Mouse (Mus musculus) layer of hippocampus, postnatal 14 days (tissue): ENCODE results near the gene Rbmxl2. TPM values are rescaled to one million over a fixed set of nuclear protein-coding genes. Genes with fewer than 3 reads are reported as not detected.

Experiments used
- DNase-seq, 2 experiments: peaks; one replicate each; pipeline ENCODE4 v3.0.0; 2021 to 2022; ENCODE audit warnings: low spot score in 2 of 2, mixed read lengths in 1 of 2
- long read RNA-seq, 2 experiments: library from polyadenylated mRNA; stranded (forward); transcript quantifications; one replicate each; pipeline ENCODE4 v2.0.0; 2021
- total RNA-seq, 2 experiments: library from RNA; stranded (reverse); gene quantifications; 2 replicates each; pipeline ENCODE4 v1.2.3; 2021

Rbmxl2 gene
- not detected for total RNA-seq
- long read RNA-seq, experiment 1 = 0 reads
- long read RNA-seq, experiment 2 = 0 reads

DNA sequence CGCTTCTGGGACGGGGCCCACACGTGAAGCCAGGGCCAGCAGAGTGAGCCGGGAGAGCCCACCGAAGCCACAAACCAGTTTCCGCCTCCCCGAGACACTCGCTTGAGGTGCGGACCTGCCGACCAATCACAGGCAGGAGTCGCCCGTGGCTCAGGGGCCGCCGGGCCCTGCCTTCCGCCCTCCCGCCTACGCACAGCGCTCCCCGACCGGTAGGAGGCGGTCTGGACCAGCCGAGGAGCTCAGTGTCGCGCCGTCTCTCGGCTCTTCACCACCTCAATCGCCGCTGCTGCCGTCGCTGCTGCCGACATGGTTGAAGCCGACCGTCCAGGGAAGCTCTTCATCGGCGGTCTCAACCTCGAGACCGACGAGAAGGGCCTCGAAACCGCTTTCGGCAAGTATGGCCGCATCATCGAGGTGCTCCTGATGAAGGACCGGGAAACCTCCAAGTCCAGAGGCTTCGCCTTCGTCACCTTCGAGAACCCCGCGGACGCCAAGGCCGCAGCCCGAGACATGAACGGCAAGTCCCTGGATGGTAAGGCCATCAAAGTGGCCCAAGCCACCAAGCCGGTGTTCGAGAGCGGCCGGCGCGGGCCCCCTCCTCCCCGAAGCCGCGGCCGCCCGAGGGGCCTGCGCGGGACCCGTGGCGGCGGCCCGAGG, at the start of gene Rbmxl2:
Rbmxl2 (plus strand) TSS at position 242 of the 657 bp plus-strand sequence.
- no peak for DNase-seq

DNA sequence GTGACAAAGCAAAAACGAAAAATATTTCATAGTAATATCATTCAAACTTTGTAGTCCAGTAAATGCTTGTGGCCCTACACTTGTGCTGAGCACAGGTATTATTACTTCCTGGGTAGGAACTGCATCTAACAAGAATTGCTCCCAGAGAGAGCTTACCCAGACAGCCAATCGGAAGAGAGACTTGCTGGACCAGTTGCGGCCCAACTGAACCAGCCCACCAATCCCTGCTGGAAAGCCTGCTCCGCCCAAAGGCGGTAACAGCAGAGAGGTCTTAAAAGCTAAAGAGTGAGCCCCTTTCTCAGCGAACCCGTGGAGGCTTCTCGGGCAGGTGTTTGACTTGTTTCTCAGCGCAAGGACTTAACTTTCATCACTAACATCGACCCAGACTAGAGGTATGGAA, 42.6 kb upstream of the Rbmxl2 start, which contains the start of gene Nlrp14:
Nlrp14 (plus strand) TSS at position 301 of the 400 bp plus-strand sequence.
- no peak for DNase-seq

GRCm38 (mm10) chr7:107180406-107180805, 28.8 kb upstream of the Rbmxl2 start:
- DNase-seq = no peak

- DNase-seq = no peak
Measured at GRCm38 (mm10) chr7:107201817-107202216, 7.4 kb upstream of the Rbmxl2 start.

- no peak for DNase-seq
Measured at GRCm38 (mm10) chr7:107207843-107208242, 1.4 kb upstream of the Rbmxl2 start.

DNA sequence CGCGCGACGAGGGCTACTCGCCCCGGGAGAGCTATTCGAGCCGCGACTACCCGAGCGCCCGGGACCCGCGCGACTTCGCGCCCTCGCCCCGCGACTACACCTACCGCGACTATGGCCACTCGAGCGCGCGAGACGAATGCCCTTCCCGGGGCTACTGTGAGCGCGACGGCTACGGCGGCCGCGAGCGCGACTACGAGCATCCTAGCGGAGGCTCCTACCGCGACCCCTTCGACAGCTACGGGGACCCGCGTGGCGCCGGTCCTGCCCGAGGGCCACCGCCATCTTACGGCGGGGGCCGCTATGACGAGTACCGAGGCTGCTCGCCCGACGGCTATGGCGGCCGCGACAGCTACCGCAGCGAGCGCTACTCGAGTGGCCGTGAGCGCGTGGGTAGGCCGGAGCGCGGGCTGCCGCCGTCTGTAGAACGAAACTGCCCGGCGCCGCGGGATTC, 906 bp downstream of the Rbmxl2 start:
- DNase-seq = no peak

DNA sequence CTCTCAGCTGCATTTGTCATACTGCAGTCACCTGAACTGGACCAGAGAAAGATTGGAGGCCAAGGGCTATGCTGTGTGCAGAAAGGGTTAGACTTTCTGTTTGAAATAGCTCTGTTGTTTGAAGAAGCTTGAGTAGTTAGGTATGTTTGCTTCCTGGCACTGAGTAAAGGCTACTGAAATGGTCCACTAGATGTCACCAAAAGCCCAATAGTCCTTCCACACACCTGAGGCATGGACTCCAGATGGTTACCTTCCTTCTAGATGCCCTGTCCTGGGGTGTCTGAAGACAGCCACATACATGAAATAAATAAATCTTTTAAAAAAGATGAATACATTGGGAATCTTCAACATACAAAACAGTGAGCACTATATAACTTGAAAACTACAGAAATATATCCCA, 6.5 kb downstream of the Rbmxl2 start:
- peak in 1 of 2 experiments; percentile 3 for DNase-seq

- no peak for DNase-seq
Measured at GRCm38 (mm10) chr7:107216845-107217244, 7.6 kb downstream of the Rbmxl2 start.

DNA sequence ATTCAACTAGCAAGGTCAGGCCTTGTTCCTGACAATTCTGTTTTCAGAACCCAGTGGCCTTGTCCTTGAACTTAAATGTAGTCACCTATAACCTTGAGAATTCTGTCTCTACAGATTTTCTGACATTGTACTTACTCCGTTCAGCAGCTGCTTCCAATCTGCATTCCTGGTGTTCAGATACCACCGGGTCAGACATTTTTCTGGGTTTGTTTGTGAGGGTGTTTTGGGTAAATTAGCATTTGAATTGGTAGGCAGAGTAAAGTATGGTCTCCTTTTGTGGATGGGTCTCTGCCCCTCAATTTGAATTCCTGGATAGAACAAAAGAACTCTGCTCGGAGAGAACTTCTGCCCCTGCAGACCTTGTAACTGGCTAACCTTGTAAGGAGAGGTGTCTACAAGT, 27.6 kb downstream of the Rbmxl2 start:
- no peak for DNase-seq

DNA sequence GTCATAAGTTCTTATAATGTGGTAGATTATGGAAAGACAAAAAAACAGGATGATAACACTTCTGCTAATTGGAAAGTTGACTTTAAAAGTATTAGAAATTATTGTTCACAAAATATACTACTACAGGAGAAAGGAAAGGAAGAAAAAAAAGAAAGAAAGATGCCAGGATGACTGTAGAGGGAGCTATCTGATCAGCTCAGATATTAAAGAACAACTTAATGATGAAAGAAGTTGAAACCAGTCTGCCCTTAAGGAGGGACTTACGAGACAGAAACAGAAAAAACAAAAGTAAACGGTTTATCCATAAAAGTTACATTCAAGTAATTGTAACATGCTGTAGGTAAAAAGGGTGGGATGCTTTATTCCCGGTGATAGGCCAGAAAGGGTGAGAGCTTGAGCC, 28.3 kb downstream of the Rbmxl2 start:
- no peak for DNase-seq

DNA sequence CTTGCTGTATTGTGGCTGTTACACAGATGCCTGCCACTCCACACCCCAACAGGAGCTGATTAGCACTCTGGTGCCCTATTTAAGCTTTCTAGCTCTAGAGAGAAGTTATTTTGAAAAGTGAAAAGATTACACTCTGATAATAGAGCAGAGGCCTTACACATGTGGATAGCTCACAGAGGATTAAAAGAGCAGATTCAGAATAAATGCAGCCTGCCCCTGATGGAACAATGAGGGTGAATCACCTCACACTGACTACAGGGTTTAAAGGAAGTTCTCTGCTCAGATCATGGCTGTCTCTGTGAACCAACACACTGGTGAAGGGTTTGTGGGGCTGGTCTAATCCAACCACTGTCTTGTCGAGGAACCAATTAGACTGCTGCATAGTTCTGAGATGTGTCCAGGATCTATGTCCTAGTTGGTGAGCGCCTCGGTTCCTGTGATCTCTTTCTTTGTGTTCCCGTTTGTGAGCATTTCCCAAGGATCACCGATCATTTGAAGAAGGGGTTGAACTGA, 32.2 kb downstream of the Rbmxl2 start:
- DNase-seq = no peak

DNA sequence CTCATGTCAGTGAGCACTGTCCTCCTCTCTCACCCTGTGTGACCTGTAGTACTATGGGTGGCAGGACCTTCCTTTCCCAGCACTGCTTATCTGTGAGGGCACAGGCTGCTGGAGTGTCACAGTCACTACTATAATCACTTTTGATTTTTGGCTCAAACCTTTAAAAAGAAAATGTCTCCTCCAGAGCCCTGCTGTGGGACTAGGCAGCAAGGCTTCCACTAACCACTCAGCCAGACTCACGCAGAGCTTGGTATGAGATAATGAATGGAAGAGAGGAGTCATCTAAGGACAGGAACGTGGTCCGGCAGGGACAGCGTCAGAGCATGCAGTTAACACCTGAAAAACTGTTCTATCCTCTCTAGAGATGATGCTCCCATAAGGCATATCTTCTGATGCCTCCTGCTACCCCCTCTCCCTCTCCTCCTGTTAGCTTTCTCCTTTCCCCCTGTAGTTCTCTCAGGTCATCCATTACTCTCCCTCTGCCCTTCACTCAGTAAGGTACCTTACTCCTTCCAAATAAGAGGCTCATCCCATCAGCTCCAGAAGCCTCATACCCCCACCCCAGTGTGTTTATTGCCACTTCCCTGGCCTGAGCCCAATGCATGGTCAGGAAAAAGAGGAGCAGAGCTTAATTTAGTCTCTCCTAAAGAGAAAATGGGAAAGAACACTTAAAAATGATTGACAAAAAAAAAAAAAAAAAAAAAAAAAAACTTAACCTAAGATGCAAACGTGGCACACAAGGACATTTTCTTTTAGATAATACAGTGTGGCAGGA, 41.2 kb downstream of the Rbmxl2 start:
- no peak for DNase-seq

- peak in 1 of 2 experiments; percentile 4 for DNase-seq
Measured at GRCm38 (mm10) chr7:107253355-107253754, 44.1 kb downstream of the Rbmxl2 start.

DNA sequence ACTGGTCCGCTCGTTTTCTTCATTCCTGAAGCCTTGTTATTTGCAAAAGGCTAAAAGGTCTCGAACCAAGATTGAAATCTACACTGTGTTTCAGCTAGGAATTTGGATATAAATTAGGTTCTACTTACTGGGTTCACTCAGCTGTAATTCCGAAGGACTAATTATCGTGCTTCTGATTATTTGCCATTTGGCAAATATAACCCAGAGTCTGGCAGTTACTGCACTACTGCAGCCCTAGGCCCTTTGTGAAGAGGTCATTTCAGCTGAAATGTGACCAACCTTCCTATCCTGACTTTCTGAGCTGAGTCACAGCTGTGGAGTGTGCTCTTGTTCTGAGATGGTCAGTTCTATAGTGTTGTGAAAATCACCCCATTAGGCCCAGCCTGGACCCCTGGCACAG, 50.7 kb downstream of the Rbmxl2 start:
- DNase-seq = no peak

Other genes starting within 250 kb of the Rbmxl2 start
- gene Olfr6, start 245.5 kb upstream of the Rbmxl2 start, total RNA-seq = under 1 TPM in 1 of 2 experiments, not detected in 1; 0.05 TPM
- not detected for gene Olfr711, start 234.0 kb upstream of the Rbmxl2 start, total RNA-seq
- not detected for gene Olfr2, start 203.4 kb upstream of the Rbmxl2 start, total RNA-seq
- gene Olfr713, start 178.3 kb upstream of the Rbmxl2 start, total RNA-seq = not detected
- gene Olfr714, start 138.5 kb upstream of the Rbmxl2 start, total RNA-seq = not detected
- not detected for gene Olfr17, start 116.2 kb upstream of the Rbmxl2 start, total RNA-seq
- gene Olfr715b, start 99.1 kb upstream of the Rbmxl2 start, total RNA-seq = not detected
- gene Olfr715, start 78.4 kb upstream of the Rbmxl2 start, total RNA-seq = not detected
- gene Olfr716, start 71.1 kb upstream of the Rbmxl2 start, total RNA-seq = not detected
- not detected for gene Nlrp14, start 42.5 kb upstream of the Rbmxl2 start, total RNA-seq
- gene Syt9, start 161.3 kb downstream of the Rbmxl2 start, total RNA-seq = 10 to 100 TPM in 1 of 2 experiments, 1 to 10 TPM in 1; 7.6 to 10.4 TPM